26 mouse cellular contexts compared by ENCODE assay signal in the genomic region with DNA sequence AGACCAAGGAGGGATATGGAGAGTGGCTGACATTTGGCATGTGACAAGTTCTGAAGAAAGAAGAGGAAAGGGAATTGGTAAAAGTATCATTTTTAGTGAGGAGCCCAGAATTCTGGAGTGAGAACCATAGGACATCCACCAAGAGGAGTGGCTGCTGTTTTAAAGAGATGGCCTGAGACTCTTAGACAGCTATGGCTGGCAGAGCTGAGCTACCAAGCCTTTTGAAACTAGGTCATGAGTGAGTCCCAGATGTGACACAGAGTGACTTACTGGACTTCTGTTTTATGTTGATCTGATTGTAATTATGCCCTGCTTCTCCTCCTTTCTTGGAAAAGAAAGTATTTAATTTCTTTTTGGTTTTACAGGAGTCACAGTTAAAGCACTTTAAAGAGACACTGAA.
"Had no signal": no experiment of that assay in that cellular context is flagged by ENCODE, and none has a peak within 500 bp of the region (broad histone marks: within the 10 kb centered on the region; RNA-seq: fewer than 3 reads in every experiment).

No protein-coding gene starts in this region.

- H3K4me3 ChIP-seq: heart, adult 2 months; heart, embryonic 13.5 days; heart, embryonic 15.5 days; hindbrain, embryonic 13.5 days; hindbrain, embryonic 15.5 days; kidney, embryonic 15.5 days; left cerebral cortex, adult 2 months; limb, embryonic 10.5 days; limb, embryonic 12.5 days; liver, embryonic 13.5 days; liver, embryonic 15.5 days had no signal

- H3K4me1 ChIP-seq: heart, embryonic 13.5 days; heart, embryonic 15.5 days; hindbrain, embryonic 13.5 days; hindbrain, embryonic 15.5 days; kidney, embryonic 15.5 days; limb, embryonic 10.5 days; limb, embryonic 12.5 days; liver, embryonic 13.5 days; liver, embryonic 15.5 days had no signal

- DNase-seq: gastrocnemius, postnatal 14 days; gastrocnemius, postnatal 36 days; heart, adult 11 months; heart, adult 2 months; heart, postnatal 14 days; heart, postnatal 36 days; kidney, adult 11 months; kidney, adult 2 months; kidney, adult 9 months; kidney, postnatal 14 days; kidney, postnatal 36 days; layer of hippocampus, adult 9-11 months; layer of hippocampus, postnatal 36 days; liver; liver, embryonic 13.5 days had no signal

- H3K27ac ChIP-seq: heart, adult 2 months; heart, embryonic 13.5 days; heart, embryonic 15.5 days; hindbrain, embryonic 13.5 days; hindbrain, embryonic 15.5 days; hindbrain, postnatal 0 days; kidney, embryonic 15.5 days; kidney, postnatal 0 days; left cerebral cortex, adult 2 months; limb, embryonic 10.5 days; limb, embryonic 12.5 days; liver, embryonic 13.5 days; liver, embryonic 15.5 days had no signal
